Mouse (Mus musculus) heart, postnatal 0 days (tissue): ENCODE data around the gene Cilp2.

ENCODE experiments used
- CTCF ChIP-seq: IDR thresholded peaks from 2 replicates; pipeline ENCODE4 v1.5.1; 2016; ENCODE audit warnings: antibody characterized with exemption, control low read depth, low read depth
- EP300 ChIP-seq: IDR thresholded peaks from 2 replicates; pipeline ENCODE4 v1.6.1; 2016; ENCODE audit warnings: antibody characterized with exemption, low read depth

GRCm38 (mm10) chr8:69861251-69861650, 26.2 kb downstream of the Cilp2 start:
- TF ChIP-seq CTCF (no peak), EP300 (no peak)
